Mouse (Mus musculus) bone marrow, adult 2 months (tissue): ENCODE measurements around the gene Rhox10. TPM values are rescaled to one million over a fixed set of nuclear protein-coding genes. Genes with fewer than 3 reads are reported as not detected.

Source experiments
- H3K27ac ChIP-seq: fragments of 200-500 bp; 2 replicates; pipeline ENCODE4 v1.5.1; 2012; ENCODE audit warnings: low read depth, mild to moderate bottlenecking, control low read depth, inconsistent platforms, low read length; ENCODE audit not compliant: control insufficient read depth, poor library complexity, insufficient read depth
- H3K4me1 ChIP-seq: fragments of 200-500 bp; 2 replicates; pipeline ENCODE4 v1.6.1; 2011; ENCODE audit warnings: low read length; ENCODE audit not compliant: control insufficient read depth, insufficient read depth
- H3K4me3 ChIP-seq: fragments of 200-500 bp; replicated peaks from 2 replicates; pipeline ENCODE3; 2011; ENCODE audit warnings: mild to moderate bottlenecking, low read depth, low read length, control low read depth; ENCODE audit not compliant: control insufficient read depth
- CTCF ChIP-seq: fragments of 200-500 bp; IDR thresholded peaks from 2 replicates; pipeline ENCODE4 v1.5.1; 2011; ENCODE audit warnings: low read length, control low read depth; ENCODE audit not compliant: control insufficient read depth, insufficient read depth
- POLR2A ChIP-seq: fragments of 200-500 bp; IDR thresholded peaks from 2 replicates; pipeline ENCODE4 v1.6.1; 2011; ENCODE audit warnings: low read depth, mild to moderate bottlenecking, control low read depth, low read length, borderline replicate concordance; ENCODE audit not compliant: control insufficient read depth
- whole genome bisulfite sequencing: fragments of 180-500 bp; shearing (Covaris S2); methylation state at CpG from one replicate; pipeline ENCODE4 v1.1.7; 2018; 5-methylcytosine and 5-hydroxymethylcytosine counted together
- polyA plus RNA-seq: library from polyadenylated mRNA; stranded (reverse); fragments of >200 nt; gene quantifications from 2 replicates; pipeline ENCODE4 v1.2.4, GENCODE M21; 2011; ENCODE audit warnings: low replicate concordance; ENCODE audit not compliant: missing spikeins, insufficient read depth, insufficient read length

Gene Rhox10
- polyA plus RNA-seq, 1 experiment, result not detected

GRCm38 (mm10) chrX:38120982-38121381 is 54.7 kb downstream of the Rhox10 start, which contains the start of gene Rhox13:
Gene Rhox13 (plus strand): TSS chrX:38121219.
- TF ChIP-seq CTCF (no peak), POLR2A (no peak)
- H3K4me1 ChIP-seq, result no peaks in the 10 kb centered on the region
- H3K4me3 ChIP-seq, result no peak within 1 kb of the TSS
- H3K27ac ChIP-seq, result no peak within 1 kb of the TSS
- 86% methylated on average over 20 of the region's 20 CpGs for WGBS

Other genes starting within 250 kb of the Rhox10 start
- gene Rhox6, start 239.6 kb upstream of the Rhox10 start, polyA plus RNA-seq, result not detected in 2 replicates
- gene Rhox7a, start 234.8 kb upstream of the Rhox10 start, polyA plus RNA-seq, result not detected in 2 replicates
- gene Rhox8, start 187.5 kb upstream of the Rhox10 start, polyA plus RNA-seq, result not detected in 2 replicates
- gene Rhox7b, start 169.2 kb upstream of the Rhox10 start, polyA plus RNA-seq, result not detected in 2 replicates
- gene Rhox9, start 164.7 kb upstream of the Rhox10 start, polyA plus RNA-seq, result not detected in 2 replicates
- gene Btg1-ps1, start 47.7 kb upstream of the Rhox10 start, polyA plus RNA-seq, result not detected in 2 replicates
- not detected in 2 replicates for gene Btg1-ps2, start 23.4 kb upstream of the Rhox10 start, polyA plus RNA-seq
- gene Rhox11, start 18.7 kb downstream of the Rhox10 start, polyA plus RNA-seq, result not detected in 2 replicates
- gene Rhox12, start 44.4 kb downstream of the Rhox10 start, polyA plus RNA-seq, result not detected in 2 replicates
- not detected in 2 replicates for gene Rhox13, start 54.7 kb downstream of the Rhox10 start, polyA plus RNA-seq
- 1.2 and 4.6 TPM in 2 replicates for gene Zbtb33, start 123.3 kb downstream of the Rhox10 start, polyA plus RNA-seq
- not detected in 2 replicates for gene Tmem255a, start 186.0 kb downstream of the Rhox10 start, polyA plus RNA-seq
- gene Atp1b4, start 249.7 kb downstream of the Rhox10 start, polyA plus RNA-seq, result 0.23 and 0.35 TPM in 2 replicates